Mouse (Mus musculus): ENCODE results near the gene Enpep. TPM values are rescaled to one million over a fixed set of nuclear protein-coding genes. Genes with fewer than 3 reads are reported as not detected.

Enpep gene
- polyA plus RNA-seq, 1 experiment from 2014 or later, result 1.8 TPM

GRCm38 (mm10) chr3:129270044-129270443 is 62.5 kb downstream of the Enpep start:
- 60% methylated on average over 13 of the region's 13 CpGs for WGBS
- no peaks in the 10 kb centered on the region for H3K4me1 ChIP-seq
- H3K27ac ChIP-seq, result no peak overlapping the region
- 0 out of 2 replicates have a peak overlapping the region, but pooled peaks have one; percentile 3 for H3K4me2 ChIP-seq
- no peaks in the 10 kb centered on the region for H3K9me3 ChIP-seq
- no peak overlapping the region for H3K9ac ChIP-seq
- ATAC-seq (replicated peaks), result no peak
- H3K4me3 ChIP-seq, result no peak overlapping the region
- no peaks in the 10 kb centered on the region for H3K36me3 ChIP-seq (replicated peaks)
- H3K27me3 ChIP-seq (replicated peaks), result no peaks in the 10 kb centered on the region

- Histone ChIP-seq H3K9ac (no peak overlapping the region), H3K9me3 (no peaks in the 10 kb centered on the region), H3K4me3 (no peak overlapping the region), H3K36me3 (replicated peaks) (no peaks in the 10 kb centered on the region), H3K4me1 (no peaks in the 10 kb centered on the region), H3K4me2 (no peak overlapping the region), H3K27ac (no peak overlapping the region), H3K27me3 (replicated peaks) (no peaks in the 10 kb centered on the region)
- no peak for ATAC-seq (replicated peaks)
- WGBS, result 90% methylated on average over 12 of the region's 12 CpGs
These were observed 63.4 kb downstream of the Enpep start for GRCm38 (mm10) chr3:129268886-129269683.

- no peak overlapping the region for H3K4me3 ChIP-seq
- no peaks in the 10 kb centered on the region for H3K36me3 ChIP-seq (replicated peaks)
- no peak overlapping the region for H3K27ac ChIP-seq
- no peaks in the 10 kb centered on the region for H3K9me3 ChIP-seq
- ATAC-seq (replicated peaks), result no peak
- 79% methylated on average over 5 of the region's 5 CpGs for WGBS
- H3K9ac ChIP-seq, result no peak overlapping the region
- H3K27me3 ChIP-seq (replicated peaks), result no peaks in the 10 kb centered on the region
- no peak overlapping the region for H3K4me2 ChIP-seq
- no peaks in the 10 kb centered on the region for H3K4me1 ChIP-seq
These were observed 74.0 kb downstream of the Enpep start for GRCm38 (mm10) chr3:129258497-129258896.

GRCm38 (mm10) chr3:129256766-129257165 is 75.8 kb downstream of the Enpep start:
- no peaks in the 10 kb centered on the region for H3K9me3 ChIP-seq
- no peak overlapping the region for H3K4me3 ChIP-seq
- peak overlapping the region; percentile 40; the same call in 1 of the 2 replicates for H3K4me2 ChIP-seq
- WGBS, result 73% methylated on average over 8 of the region's 8 CpGs
- no peaks in the 10 kb centered on the region for H3K27me3 ChIP-seq (replicated peaks)
- H3K27ac ChIP-seq, result no peak overlapping the region
- H3K9ac ChIP-seq, result no peak overlapping the region
- ATAC-seq (replicated peaks), result no peak
- H3K36me3 ChIP-seq (replicated peaks), result no peaks in the 10 kb centered on the region
- no peaks in the 10 kb centered on the region for H3K4me1 ChIP-seq

GRCm38 (mm10) chr3:129256283-129256682 is 76.2 kb downstream of the Enpep start:
- Histone ChIP-seq H3K27me3 (replicated peaks) (no peaks in the 10 kb centered on the region), H3K9me3 (no peaks in the 10 kb centered on the region), H3K4me3 (peak overlapping the region; percentile 27; the same call in 1 of the 2 replicates), H3K4me1 (no peaks in the 10 kb centered on the region), H3K36me3 (replicated peaks) (no peaks in the 10 kb centered on the region), H3K27ac (no peak overlapping the region), H3K4me2 (peak overlapping the region; percentile 40), H3K9ac (no peak overlapping the region)
- WGBS, result 53% methylated on average over 19 of the region's 19 CpGs
- peak; percentile 50; the same call in 1 of the 2 replicates for ATAC-seq (replicated peaks)

- Histone ChIP-seq H3K4me3 (no peak overlapping the region), H3K36me3 (replicated peaks) (no peaks in the 10 kb centered on the region), H3K9ac (no peak overlapping the region), H3K4me1 (no peaks in the 10 kb centered on the region), H3K4me2 (no peak overlapping the region), H3K9me3 (no peaks in the 10 kb centered on the region), H3K27me3 (replicated peaks) (no peaks in the 10 kb centered on the region), H3K27ac (no peak overlapping the region)
- no peak for ATAC-seq (replicated peaks)
- 51% methylated on average over 10 of the region's 10 CpGs for WGBS
These were observed 78.3 kb downstream of the Enpep start for GRCm38 (mm10) chr3:129254246-129254645.

- 85% methylated on average over 9 of the region's 9 CpGs for WGBS
- Histone ChIP-seq H3K4me3 (no peak overlapping the region), H3K9ac (no peak overlapping the region), H3K4me2 (no peak overlapping the region), H3K27ac (no peak overlapping the region), H3K9me3 (no peaks in the 10 kb centered on the region), H3K36me3 (replicated peaks) (no peaks in the 10 kb centered on the region), H3K27me3 (replicated peaks) (no peaks in the 10 kb centered on the region), H3K4me1 (no peaks in the 10 kb centered on the region)
- 0 out of 2 replicates have a peak, but pooled peaks have one; percentile 54 for ATAC-seq (replicated peaks)
These were observed 81.5 kb downstream of the Enpep start for GRCm38 (mm10) chr3:129250997-129251396.

- Histone ChIP-seq H3K4me1 (no peaks in the 10 kb centered on the region), H3K9ac (no peak overlapping the region), H3K4me3 (no peak overlapping the region), H3K27ac (no peak overlapping the region), H3K36me3 (replicated peaks) (no peaks in the 10 kb centered on the region), H3K9me3 (no peaks in the 10 kb centered on the region), H3K27me3 (replicated peaks) (no peaks in the 10 kb centered on the region), H3K4me2 (no peak overlapping the region)
- WGBS, result 33% methylated on average over 13 of the region's 13 CpGs
- ATAC-seq (replicated peaks), result no peak
These were observed 93.8 kb downstream of the Enpep start for GRCm38 (mm10) chr3:129238664-129239258.

GRCm38 (mm10) chr3:129238010-129238409 is 94.5 kb downstream of the Enpep start:
- Histone ChIP-seq H3K4me3 (no peak overlapping the region), H3K36me3 (replicated peaks) (no peaks in the 10 kb centered on the region), H3K27me3 (replicated peaks) (no peaks in the 10 kb centered on the region), H3K9me3 (no peaks in the 10 kb centered on the region), H3K4me1 (no peaks in the 10 kb centered on the region), H3K4me2 (no peak overlapping the region), H3K9ac (no peak overlapping the region), H3K27ac (no peak overlapping the region)
- ATAC-seq (replicated peaks), result no peak
- WGBS, result 77% methylated on average over 1 of the region's 1 CpGs

GRCm38 (mm10) chr3:129227331-129227730 is 105.2 kb downstream of the Enpep start:
- H3K27ac ChIP-seq, result no peak overlapping the region
- ATAC-seq (replicated peaks), result no peak
- no peaks in the 10 kb centered on the region for H3K36me3 ChIP-seq (replicated peaks)
- H3K9me3 ChIP-seq, result no peaks in the 10 kb centered on the region
- H3K9ac ChIP-seq, result no peak overlapping the region
- H3K4me2 ChIP-seq, result no peak overlapping the region
- H3K4me1 ChIP-seq, result no peaks in the 10 kb centered on the region
- H3K4me3 ChIP-seq, result no peak overlapping the region
- H3K27me3 ChIP-seq (replicated peaks), result peaks cover 62% of the 10 kb centered on the region
- WGBS, result 7% methylated on average over 5 of the region's 5 CpGs

GRCm38 (mm10) chr3:129226681-129227080 is 105.8 kb downstream of the Enpep start:
- under 1% methylated on average over 6 of the region's 6 CpGs for WGBS
- no peaks in the 10 kb centered on the region for H3K4me1 ChIP-seq
- H3K9me3 ChIP-seq, result no peaks in the 10 kb centered on the region
- H3K27me3 ChIP-seq (replicated peaks), result peaks cover 67% of the 10 kb centered on the region
- no peak for ATAC-seq (replicated peaks)
- no peak overlapping the region for H3K9ac ChIP-seq
- H3K27ac ChIP-seq, result no peak overlapping the region
- H3K4me2 ChIP-seq, result no peak overlapping the region
- H3K36me3 ChIP-seq (replicated peaks), result no peaks in the 10 kb centered on the region
- no peak overlapping the region for H3K4me3 ChIP-seq

- no peak overlapping the region for H3K4me3 ChIP-seq
- H3K4me2 ChIP-seq, result no peak overlapping the region
- no peaks in the 10 kb centered on the region for H3K36me3 ChIP-seq (replicated peaks)
- ATAC-seq (replicated peaks), result 0 out of 2 replicates have a peak, but pooled peaks have one; percentile 40
- H3K9ac ChIP-seq, result no peak overlapping the region
- no peaks in the 10 kb centered on the region for H3K4me1 ChIP-seq
- H3K9me3 ChIP-seq, result no peaks in the 10 kb centered on the region
- H3K27me3 ChIP-seq (replicated peaks), result peaks cover 77% of the 10 kb centered on the region
- 2% methylated on average over 12 of the region's 13 CpGs for WGBS
- H3K27ac ChIP-seq, result no peak overlapping the region
These were observed 106.8 kb downstream of the Enpep start for GRCm38 (mm10) chr3:129225577-129226289.
